Mouse (Mus musculus) megakaryocyte, embryonic 14.5 days (primary cell): Measurements from ENCODE around the gene Btbd19. TPM values are rescaled to one million over a fixed set of nuclear protein-coding genes. Genes with fewer than 3 reads are reported as not detected.

Experiments
- H3K27me3 ChIP-seq: replicated peaks from 2 replicates; pipeline ENCODE3; 2012; ENCODE audit warnings: inconsistent platforms
- H3K36me3 ChIP-seq: replicated peaks from 2 replicates; pipeline ENCODE3; 2012; ENCODE audit warnings: low read length, inconsistent platforms, mixed read lengths
- H3K4me1 ChIP-seq: 2 replicates; pipeline ENCODE4 v1.6.1; 2012; ENCODE audit warnings: inconsistent platforms
- H3K4me3 ChIP-seq: replicated peaks from 2 replicates; pipeline ENCODE3; 2012; ENCODE audit warnings: moderate library complexity, mild to moderate bottlenecking, inconsistent platforms
- H3K9me3 ChIP-seq: 2 replicates; pipeline ENCODE4 v1.6.1; 2012; ENCODE audit warnings: inconsistent platforms
- FLI1 ChIP-seq: IDR thresholded peaks from 2 replicates; pipeline ENCODE4 v1.6.1; 2012; ENCODE audit warnings: low read length, inconsistent platforms, mixed read lengths
- GATA1 ChIP-seq: IDR thresholded peaks from 3 replicates; pipeline ENCODE4 v1.6.1; 2012; ENCODE audit warnings: mixed read lengths, low read length, inconsistent platforms, borderline replicate concordance
- polyA plus RNA-seq: library from polyadenylated mRNA; stranded (reverse); fragments of >175 nt; gene quantifications from 2 replicates; pipeline ENCODE4 v1.2.3, GENCODE M21; 2012; ENCODE audit warnings: low replicate concordance; ENCODE audit not compliant: insufficient read depth

Btbd19 gene
- polyA plus RNA-seq, 1 experiment: 12.4 TPM

GRCm38 (mm10) chr4:117115592-117115991 lies 9.9 kb downstream of the Btbd19 start:
- TF ChIP-seq GATA1 (no peak), FLI1 (no peak)
- H3K9me3 ChIP-seq: no peaks in the 10 kb centered on the region
- H3K36me3 ChIP-seq: peaks cover 16% of the 10 kb centered on the region
- peaks cover 26% of the 10 kb centered on the region for H3K4me1 ChIP-seq
- peaks cover 8% of the 10 kb centered on the region for H3K27me3 ChIP-seq
- no peak overlapping the region for H3K4me3 ChIP-seq

GRCm38 (mm10) chr4:117113237-117113636 lies 12.3 kb downstream of the Btbd19 start:
- peaks cover 6% of the 10 kb centered on the region for H3K36me3 ChIP-seq
- no peaks in the 10 kb centered on the region for H3K9me3 ChIP-seq
- TF ChIP-seq GATA1 (no peak), FLI1 (no peak)
- H3K4me3 ChIP-seq: no peak overlapping the region
- peaks cover 29% of the 10 kb centered on the region for H3K27me3 ChIP-seq
- H3K4me1 ChIP-seq: peaks cover 9% of the 10 kb centered on the region; the same call in 1 of the 2 replicates

- no peak for TF ChIP-seq GATA1
- H3K27me3 ChIP-seq: peaks cover 34% of the 10 kb centered on the region
- H3K4me1 ChIP-seq: peaks cover 6% of the 10 kb centered on the region; the same call in 1 of the 2 replicates
- H3K4me3 ChIP-seq: no peak overlapping the region
- no peaks in the 10 kb centered on the region for H3K9me3 ChIP-seq
- H3K36me3 ChIP-seq: no peaks in the 10 kb centered on the region
Measured at GRCm38 (mm10) chr4:117110985-117111384, 14.5 kb downstream of the Btbd19 start.

GRCm38 (mm10) chr4:117110249-117110648 lies 15.3 kb downstream of the Btbd19 start:
- H3K4me1 ChIP-seq: peaks cover 10% of the 10 kb centered on the region; the same call in 1 of the 2 replicates
- H3K4me3 ChIP-seq: no peak overlapping the region
- TF ChIP-seq FLI1: no peak
- H3K36me3 ChIP-seq: no peaks in the 10 kb centered on the region
- no peaks in the 10 kb centered on the region for H3K9me3 ChIP-seq
- peaks cover 41% of the 10 kb centered on the region for H3K27me3 ChIP-seq

GRCm38 (mm10) chr4:117109330-117109729 lies 16.2 kb downstream of the Btbd19 start:
- no peaks in the 10 kb centered on the region for H3K36me3 ChIP-seq
- TF ChIP-seq FLI1: no peak
- no peak for TF ChIP-seq GATA1
- H3K27me3 ChIP-seq: peaks cover 50% of the 10 kb centered on the region
- H3K4me3 ChIP-seq: no peak overlapping the region
- peaks cover 17% of the 10 kb centered on the region; the same call in 1 of the 2 replicates for H3K4me1 ChIP-seq
- H3K9me3 ChIP-seq: no peaks in the 10 kb centered on the region

GRCm38 (mm10) chr4:117108524-117108849 lies 17.0 kb downstream of the Btbd19 start:
- H3K4me3 ChIP-seq: no peak overlapping the region
- H3K36me3 ChIP-seq: no peaks in the 10 kb centered on the region
- H3K9me3 ChIP-seq: no peaks in the 10 kb centered on the region
- H3K4me1 ChIP-seq: peaks cover 23% of the 10 kb centered on the region; the same call in 1 of the 2 replicates
- no peak for TF ChIP-seq FLI1
- TF ChIP-seq GATA1: no peak
- H3K27me3 ChIP-seq: peaks cover 56% of the 10 kb centered on the region

- H3K27me3 ChIP-seq: peaks cover 60% of the 10 kb centered on the region
- no peak for TF ChIP-seq GATA1
- no peak for TF ChIP-seq FLI1
- H3K4me3 ChIP-seq: no peak overlapping the region
- H3K36me3 ChIP-seq: no peaks in the 10 kb centered on the region
- peaks cover 28% of the 10 kb centered on the region; the same call in 1 of the 2 replicates for H3K4me1 ChIP-seq
- no peaks in the 10 kb centered on the region for H3K9me3 ChIP-seq
Measured at GRCm38 (mm10) chr4:117107813-117108523, 17.6 kb downstream of the Btbd19 start.

GRCm38 (mm10) chr4:117105127-117105526 lies 20.4 kb downstream of the Btbd19 start:
- peaks cover 49% of the 10 kb centered on the region for H3K27me3 ChIP-seq
- no peaks in the 10 kb centered on the region for H3K9me3 ChIP-seq
- TF ChIP-seq GATA1 (no peak), FLI1 (no peak)
- H3K4me3 ChIP-seq: no peak overlapping the region
- no peaks in the 10 kb centered on the region for H3K36me3 ChIP-seq
- peaks cover 42% of the 10 kb centered on the region for H3K4me1 ChIP-seq

- Histone ChIP-seq H3K36me3 (no peaks in the 10 kb centered on the region), H3K27me3 (peaks cover 47% of the 10 kb centered on the region), H3K4me3 (no peak overlapping the region), H3K4me1 (peaks cover 46% of the 10 kb centered on the region), H3K9me3 (no peaks in the 10 kb centered on the region)
- TF ChIP-seq FLI1 (no peak), GATA1 (no peak)
Measured at GRCm38 (mm10) chr4:117104672-117105071, 20.9 kb downstream of the Btbd19 start.

GRCm38 (mm10) chr4:117101218-117101617 lies 24.3 kb downstream of the Btbd19 start:
- peaks cover 48% of the 10 kb centered on the region for H3K27me3 ChIP-seq
- no peaks in the 10 kb centered on the region for H3K36me3 ChIP-seq
- peaks cover 69% of the 10 kb centered on the region for H3K4me1 ChIP-seq
- H3K9me3 ChIP-seq: no peaks in the 10 kb centered on the region
- H3K4me3 ChIP-seq: no peak overlapping the region
- TF ChIP-seq FLI1 (no peak), GATA1 (no peak)
